Mouse (Mus musculus) gastrocnemius, postnatal 4 days (tissue): ENCODE results near the gene Ndufs4. TPM values are rescaled to one million over a fixed set of nuclear protein-coding genes. Genes with fewer than 3 reads are reported as not detected.

ENCODE experiments used
- total RNA-seq, 2 experiments: library from RNA; stranded (reverse); gene quantifications; 2 replicates each; pipeline ENCODE4 v1.2.3; 2021

Gene Ndufs4
- total RNA-seq, 2 experiments from 2014 or later = 268 to 304 TPM

Other genes starting within 250 kb of the Ndufs4 start
- 10 to 100 TPM; 40.3 to 42.9 TPM for gene Fst, start 70.7 kb upstream of the Ndufs4 start, total RNA-seq